Mouse (Mus musculus): ENCODE results near the gene Atf2. TPM values are rescaled to one million over a fixed set of nuclear protein-coding genes. Genes with fewer than 3 reads are reported as not detected.
"Not testable (repeated sequence)": the region's sequence is repeated elsewhere in the genome, so short reads cannot be mapped to it uniquely, and the experiment has no call there.

Gene Atf2
- polyA plus RNA-seq, 1 experiment from 2014 or later = 114 TPM

- Histone ChIP-seq H3K4me2 (no peak overlapping the region), H3K9ac (no peak overlapping the region), H3K36me3 (no peaks in the 10 kb centered on the region), H3K9me3 (no peaks in the 10 kb centered on the region), H3K27ac (no peak overlapping the region), H3K4me1 (replicated peaks) (no peaks in the 10 kb centered on the region), H3K27me3 (no peaks in the 10 kb centered on the region), H3K4me3 (no peak overlapping the region)
- no peak for ATAC-seq (ENCODE audit: low FRiP score)
- WGBS = 96% methylated on average over 4 of the region's 4 CpGs
Observed at GRCm38 (mm10) chr2:73860046-73860624, 32.3 kb downstream of the Atf2 start.

DNA sequence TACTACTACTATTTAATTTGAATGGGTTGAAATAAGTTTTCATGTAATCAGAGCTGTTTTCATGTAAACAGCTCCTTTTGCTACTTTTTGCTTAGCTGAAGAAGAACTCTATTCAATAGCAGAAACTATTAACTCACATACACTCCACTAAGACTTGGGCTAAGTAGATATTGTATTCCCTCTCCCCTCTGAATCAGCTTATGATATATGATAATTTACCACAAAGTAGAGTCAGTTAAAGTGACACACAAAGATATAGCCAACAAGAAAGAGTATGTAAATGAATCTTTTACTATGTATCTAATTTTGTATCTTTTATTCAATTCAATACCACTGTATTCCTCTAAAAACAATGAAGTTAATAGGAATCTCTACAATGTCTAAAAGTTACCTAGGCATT is 35.1 kb downstream of the Atf2 start:
- no peak overlapping the region for H3K4me3 ChIP-seq
- H3K9ac ChIP-seq = no peak overlapping the region
- no peaks in the 10 kb centered on the region for H3K4me1 ChIP-seq (replicated peaks)
- no peaks in the 10 kb centered on the region for H3K36me3 ChIP-seq
- no peaks in the 10 kb centered on the region for H3K9me3 ChIP-seq
- no peak overlapping the region for H3K27ac ChIP-seq
- no peaks in the 10 kb centered on the region for H3K27me3 ChIP-seq
- H3K4me2 ChIP-seq = no peak overlapping the region
- ATAC-seq (ENCODE audit: low FRiP score) = no peak

DNA sequence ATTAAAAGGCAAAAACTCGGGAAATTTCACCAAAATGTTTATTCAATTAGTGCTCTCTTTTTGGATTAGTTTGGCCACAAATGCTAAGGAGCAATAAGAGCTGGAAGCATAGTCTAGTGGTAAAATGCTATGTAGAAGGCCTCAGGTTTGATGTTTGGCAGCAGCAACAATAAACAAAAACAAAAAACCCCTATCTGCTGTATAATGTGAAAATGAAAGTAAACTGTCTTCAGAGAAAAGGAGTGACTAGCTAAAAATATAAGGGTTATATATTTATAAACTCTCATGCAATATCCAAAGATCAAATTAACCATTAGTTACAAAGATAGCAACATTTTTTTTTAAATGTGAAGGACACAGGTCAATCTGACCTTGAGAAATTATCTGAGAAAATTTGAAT is 36.2 kb downstream of the Atf2 start:
- Histone ChIP-seq H3K36me3 (no peaks in the 10 kb centered on the region), H3K9ac (no peak overlapping the region), H3K4me2 (no peak overlapping the region), H3K27ac (no peak overlapping the region), H3K27me3 (no peaks in the 10 kb centered on the region), H3K9me3 (no peaks in the 10 kb centered on the region), H3K4me3 (no peak overlapping the region), H3K4me1 (replicated peaks) (no peaks in the 10 kb centered on the region)
- ATAC-seq (ENCODE audit: low FRiP score) = no peak
- 93% methylated on average over 1 of the region's 1 CpGs for WGBS

DNA sequence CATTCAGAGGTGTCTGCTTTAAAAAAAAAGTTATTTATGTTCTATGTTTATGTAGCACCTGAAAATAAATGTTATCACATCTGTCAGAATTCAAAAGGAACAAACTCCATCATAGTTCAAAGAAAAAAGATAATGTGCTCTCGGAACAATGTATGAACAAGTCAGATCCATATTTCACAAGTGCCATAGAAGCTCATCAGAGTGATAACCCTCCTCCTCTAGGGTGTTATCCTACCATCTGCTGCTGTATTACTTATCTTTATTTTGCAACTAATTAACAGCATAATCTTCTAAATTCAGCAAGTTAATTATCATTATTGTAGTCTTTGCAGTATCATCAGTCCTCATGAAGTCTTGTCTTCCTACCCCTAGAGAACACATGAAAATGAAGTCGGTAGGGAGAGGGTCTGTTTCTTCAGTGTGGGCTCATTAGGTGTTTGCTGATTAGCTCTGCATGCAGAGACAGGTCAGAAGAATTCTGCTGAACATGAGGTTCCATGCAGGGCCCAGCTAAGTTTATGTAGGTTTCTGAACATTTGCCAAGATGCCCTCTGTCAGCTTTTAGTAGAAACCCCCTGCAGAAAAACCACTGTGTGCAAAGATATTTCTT is 57.9 kb downstream of the Atf2 start:
- WGBS = 71% methylated on average over 2 of the region's 2 CpGs
- no peaks in the 10 kb centered on the region for H3K9me3 ChIP-seq

GRCm38 (mm10) chr2:73833284-73833683 is 59.2 kb downstream of the Atf2 start:
- ATAC-seq (ENCODE audit: low FRiP score) = no peak
- Histone ChIP-seq H3K27me3 (no peaks in the 10 kb centered on the region), H3K4me3 (no peak overlapping the region)

More for the DNA sequence above, 57.9 kb downstream of the Atf2 start:
- H3K27me3 ChIP-seq = no peaks in the 10 kb centered on the region
- H3K36me3 ChIP-seq = peaks cover 12% of the 10 kb centered on the region
- H3K4me2 ChIP-seq = no peak overlapping the region
- no peak overlapping the region for H3K4me3 ChIP-seq
- H3K4me1 ChIP-seq (replicated peaks) = no peaks in the 10 kb centered on the region
- H3K27ac ChIP-seq = no peak overlapping the region
- H3K9ac ChIP-seq = no peak overlapping the region
- no peak for ATAC-seq (ENCODE audit: low FRiP score)

GRCm38 (mm10) chr2:73818742-73819141 is 73.7 kb downstream of the Atf2 start:
- H3K9me3 ChIP-seq = no peaks in the 10 kb centered on the region
- no peak overlapping the region for H3K4me2 ChIP-seq
- no peaks in the 10 kb centered on the region for H3K4me1 ChIP-seq (replicated peaks)
- 85% methylated on average over 4 of the region's 4 CpGs for WGBS
- ATAC-seq (ENCODE audit: low FRiP score) = no peak
- peaks cover 26% of the 10 kb centered on the region for H3K36me3 ChIP-seq
- H3K27ac ChIP-seq = 0 out of 2 replicates have a peak overlapping the region, but pooled peaks have one; percentile 30
- H3K27me3 ChIP-seq = no peaks in the 10 kb centered on the region
- H3K4me3 ChIP-seq = no peak overlapping the region
- no peak overlapping the region for H3K9ac ChIP-seq

More at GRCm38 (mm10) chr2:73833284-73833683, 59.2 kb downstream of the Atf2 start:
- WGBS = 71% methylated on average over 1 of the region's 1 CpGs
- Histone ChIP-seq H3K9ac (no peak overlapping the region), H3K27ac (no peak overlapping the region), H3K4me1 (replicated peaks) (no peaks in the 10 kb centered on the region), H3K4me2 (no peak overlapping the region), H3K9me3 (no peaks in the 10 kb centered on the region), H3K36me3 (peaks cover 16% of the 10 kb centered on the region)

DNA sequence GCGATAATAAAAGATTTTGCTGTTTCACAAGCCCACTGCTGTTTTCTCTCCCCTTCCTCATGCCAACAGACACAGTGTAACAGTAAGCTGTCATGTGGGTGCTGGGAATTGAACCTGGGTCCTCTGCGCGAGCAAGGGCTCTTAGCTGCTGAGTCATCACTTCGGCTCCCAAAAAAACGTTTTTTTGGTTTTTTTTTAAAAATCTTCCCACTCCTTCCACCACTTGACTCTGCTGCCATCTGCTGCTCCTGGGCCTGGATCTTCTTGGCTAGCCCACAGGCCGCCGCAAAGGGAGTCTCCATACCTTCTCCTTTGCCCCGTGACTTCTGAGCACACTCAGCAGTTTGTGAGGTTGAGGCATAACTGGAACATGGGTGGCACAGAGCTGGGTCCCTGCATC is 84.8 kb downstream of the Atf2 start:
- no peak overlapping the region for H3K27ac ChIP-seq
- ATAC-seq (ENCODE audit: low FRiP score) = no peak
- no peak overlapping the region for H3K4me2 ChIP-seq
- H3K4me3 ChIP-seq = no peak overlapping the region
- no peaks in the 10 kb centered on the region for H3K9me3 ChIP-seq
- no peak overlapping the region for H3K9ac ChIP-seq
- H3K4me1 ChIP-seq (replicated peaks) = no peaks in the 10 kb centered on the region
- 85% methylated on average over 8 of the region's 8 CpGs for WGBS
- no peaks in the 10 kb centered on the region for H3K27me3 ChIP-seq
- no peaks in the 10 kb centered on the region for H3K36me3 ChIP-seq

DNA sequence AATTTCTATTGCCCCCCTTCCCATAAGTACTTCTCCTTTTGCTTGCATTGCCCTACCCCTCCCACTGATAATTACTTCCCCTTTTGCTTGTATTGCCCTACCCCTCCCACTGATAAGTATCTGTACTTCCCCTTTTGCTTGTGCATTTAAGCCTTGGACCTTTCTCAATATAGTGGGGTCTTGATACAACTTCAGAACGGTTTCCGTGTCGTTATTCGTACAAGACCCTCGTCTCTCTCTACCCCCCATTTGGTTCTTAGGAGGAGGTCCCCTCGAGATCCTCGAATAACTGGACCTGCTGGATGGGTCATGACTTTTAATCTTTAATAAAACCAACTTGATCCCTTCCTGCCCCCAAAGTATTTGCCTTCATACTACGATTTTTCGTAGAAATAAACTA is 92.3 kb downstream of the Atf2 start:
- H3K9ac ChIP-seq; H3K27me3 ChIP-seq; ATAC-seq (ENCODE audit: low FRiP score); H3K4me1 ChIP-seq (replicated peaks); H3K36me3 ChIP-seq; H3K27ac ChIP-seq; H3K4me3 ChIP-seq; H3K4me2 ChIP-seq; H3K9me3 ChIP-seq: not testable (repeated sequence)
- WGBS = 92% methylated on average over 9 of the region's 9 CpGs

GRCm38 (mm10) chr2:73798786-73799185 is 93.7 kb downstream of the Atf2 start:
- Histone ChIP-seq H3K27ac (no peak overlapping the region), H3K4me3 (no peak overlapping the region), H3K9me3 (no peaks in the 10 kb centered on the region), H3K36me3 (no peaks in the 10 kb centered on the region), H3K4me2 (no peak overlapping the region), H3K9ac (no peak overlapping the region), H3K27me3 (no peaks in the 10 kb centered on the region), H3K4me1 (replicated peaks) (no peaks in the 10 kb centered on the region)
- no peak for ATAC-seq (ENCODE audit: low FRiP score)
- 84% methylated on average over 5 of the region's 5 CpGs for WGBS

DNA sequence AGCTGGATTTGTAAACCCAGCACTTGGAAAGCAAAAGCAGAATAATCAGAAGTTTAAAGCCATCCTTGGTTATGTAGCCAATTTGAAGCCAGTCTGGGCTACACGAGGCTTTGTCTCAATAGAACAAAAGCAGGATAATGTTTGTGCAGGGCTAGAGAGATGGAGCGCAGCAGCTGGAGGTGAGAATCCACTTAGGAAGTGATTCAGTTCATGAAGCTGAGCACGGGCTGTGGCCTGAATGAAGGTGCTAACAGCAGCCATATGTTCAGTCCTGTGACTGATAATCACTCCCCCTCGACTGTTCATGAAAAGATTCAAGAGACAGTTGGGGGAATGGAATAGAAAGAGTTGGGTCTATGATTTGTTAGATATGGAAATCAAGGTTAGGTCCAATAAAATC is 94.3 kb downstream of the Atf2 start:
- H3K4me1 ChIP-seq (replicated peaks) = no peaks in the 10 kb centered on the region
- no peaks in the 10 kb centered on the region for H3K36me3 ChIP-seq
- no peak overlapping the region for H3K4me2 ChIP-seq
- H3K9ac ChIP-seq = no peak overlapping the region
- no peak overlapping the region for H3K27ac ChIP-seq
- no peaks in the 10 kb centered on the region for H3K27me3 ChIP-seq
- 57% methylated on average over 4 of the region's 4 CpGs for WGBS
- H3K9me3 ChIP-seq = no peaks in the 10 kb centered on the region
- ATAC-seq (ENCODE audit: low FRiP score) = no peak
- no peak overlapping the region for H3K4me3 ChIP-seq

DNA sequence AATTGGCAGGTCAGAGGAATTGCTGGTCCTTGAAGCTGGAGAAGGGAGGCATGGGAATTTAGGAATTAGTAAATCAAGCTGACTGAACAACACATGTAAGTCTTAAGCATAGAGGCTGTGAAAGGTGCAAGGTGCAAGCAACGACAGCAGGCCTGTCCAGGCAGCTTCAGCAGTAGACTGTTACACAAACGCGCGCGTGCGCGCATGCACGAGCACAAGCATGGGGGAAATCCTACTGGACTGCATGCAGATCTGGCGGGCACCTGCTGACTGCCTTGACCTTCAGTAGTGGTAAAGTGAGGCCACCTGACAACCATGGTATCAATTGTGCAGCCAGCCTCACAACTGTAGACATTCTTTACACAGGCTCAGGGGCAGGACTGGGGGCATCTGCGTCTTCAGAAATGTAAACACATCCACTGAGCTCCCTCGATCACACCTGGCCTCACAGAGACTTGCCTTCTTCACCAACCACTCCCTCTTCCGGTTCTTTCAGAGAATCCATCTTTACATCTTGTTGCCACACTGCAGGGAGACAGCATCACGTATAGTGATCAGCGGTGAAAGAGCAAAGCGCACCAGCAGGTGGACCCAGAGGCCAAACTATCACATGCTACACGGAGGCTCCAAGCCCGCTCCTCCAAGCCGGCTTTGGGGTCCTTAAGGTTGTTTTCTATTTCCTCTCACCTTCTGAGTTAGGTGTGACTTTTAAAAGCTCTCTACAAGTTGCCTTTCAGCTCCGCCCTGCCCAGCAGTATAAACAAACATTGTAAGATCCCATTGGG is 100.4 kb downstream of the Atf2 start:
- no peak for ATAC-seq (ENCODE audit: low FRiP score)
- H3K4me1 ChIP-seq (replicated peaks) = no peaks in the 10 kb centered on the region
- no peak overlapping the region for H3K9ac ChIP-seq
- H3K27ac ChIP-seq = no peak overlapping the region
- no peak overlapping the region for H3K4me2 ChIP-seq
- 58% methylated on average over 19 of the region's 19 CpGs for WGBS
- H3K4me3 ChIP-seq = no peak overlapping the region
- no peaks in the 10 kb centered on the region for H3K9me3 ChIP-seq
- H3K27me3 ChIP-seq = 0 out of 2 replicates have a peak, but pooled peaks cover 5% of the 10 kb centered on the region
- H3K36me3 ChIP-seq = no peaks in the 10 kb centered on the region

DNA sequence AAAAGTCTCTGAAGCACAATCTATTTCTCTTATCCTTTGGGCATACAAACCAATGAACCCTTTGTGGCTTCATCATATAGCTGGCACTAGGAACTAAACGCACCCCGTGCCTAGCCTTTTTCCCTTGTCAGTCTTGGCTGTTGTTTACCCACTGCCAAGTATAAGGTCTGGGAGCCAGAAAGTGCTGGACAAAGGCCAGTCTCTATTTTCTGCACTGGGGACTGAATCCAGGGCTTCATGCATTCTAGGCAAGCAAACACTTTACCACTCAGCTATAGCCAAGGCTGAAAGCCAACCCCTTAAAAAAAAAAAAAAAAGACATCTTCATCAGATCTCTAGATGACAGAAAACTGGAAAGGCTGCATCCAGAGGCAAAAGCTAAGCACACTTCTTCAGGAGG is 102.1 kb downstream of the Atf2 start:
- no peak overlapping the region for H3K27ac ChIP-seq
- no peaks in the 10 kb centered on the region for H3K9me3 ChIP-seq
- 72% methylated on average over 2 of the region's 2 CpGs for WGBS
- H3K4me2 ChIP-seq = no peak overlapping the region
- no peak overlapping the region for H3K4me3 ChIP-seq
- no peak overlapping the region for H3K9ac ChIP-seq
- no peak for ATAC-seq (ENCODE audit: low FRiP score)
- 0 out of 2 replicates have a peak, but pooled peaks cover 5% of the 10 kb centered on the region for H3K27me3 ChIP-seq
- no peaks in the 10 kb centered on the region for H3K4me1 ChIP-seq (replicated peaks)
- no peaks in the 10 kb centered on the region for H3K36me3 ChIP-seq

Data from hindbrain, embryonic 13.5 days (tissue).